Mouse (Mus musculus) olfactory bulb, adult 2 months (tissue): ENCODE data around the gene Tmem100.

Source experiments
- CTCF ChIP-seq: fragments of 200-500 bp; IDR thresholded peaks from 2 replicates; pipeline ENCODE4 v1.5.1; 2012; ENCODE audit warnings: low read depth, mild to moderate bottlenecking, low read length, moderate library complexity; ENCODE audit not compliant: insufficient read depth
- POLR2A ChIP-seq: fragments of 200-500 bp; IDR thresholded peaks from 2 replicates; pipeline ENCODE4 v1.6.1; 2012; ENCODE audit warnings: mild to moderate bottlenecking, low read depth, low read length, moderate library complexity; ENCODE audit not compliant: insufficient read depth

DNA sequence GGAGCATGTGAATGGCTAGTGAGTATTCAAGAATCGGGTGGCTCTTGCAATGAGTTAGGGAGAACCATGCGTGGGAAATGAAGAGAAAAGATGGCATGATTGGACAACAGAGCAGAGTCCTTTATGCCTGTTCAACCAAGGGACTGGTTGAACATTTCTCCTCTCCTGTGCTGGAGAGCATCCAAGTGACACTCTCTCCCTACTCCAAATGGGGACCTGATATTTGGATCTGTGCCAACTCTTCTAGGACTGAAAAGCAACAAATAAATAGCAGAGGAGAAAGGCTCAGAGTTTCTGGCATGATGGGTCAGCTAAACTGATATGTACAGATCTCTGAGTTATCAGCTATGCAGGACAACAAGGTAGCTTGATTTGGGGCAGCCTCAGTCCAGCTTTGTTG is 35.4 kb upstream of the Tmem100 start:
- TF ChIP-seq CTCF (no peak), POLR2A (no peak)
